Mouse (Mus musculus) urinary bladder, postnatal 10 days (tissue): Measurements from ENCODE around the gene Ucp3.

Experiments used
- DNase-seq: peaks from one replicate; pipeline ENCODE4 v3.0.0; 2022; ENCODE audit warnings: low spot score

Ucp3 gene

DNA sequence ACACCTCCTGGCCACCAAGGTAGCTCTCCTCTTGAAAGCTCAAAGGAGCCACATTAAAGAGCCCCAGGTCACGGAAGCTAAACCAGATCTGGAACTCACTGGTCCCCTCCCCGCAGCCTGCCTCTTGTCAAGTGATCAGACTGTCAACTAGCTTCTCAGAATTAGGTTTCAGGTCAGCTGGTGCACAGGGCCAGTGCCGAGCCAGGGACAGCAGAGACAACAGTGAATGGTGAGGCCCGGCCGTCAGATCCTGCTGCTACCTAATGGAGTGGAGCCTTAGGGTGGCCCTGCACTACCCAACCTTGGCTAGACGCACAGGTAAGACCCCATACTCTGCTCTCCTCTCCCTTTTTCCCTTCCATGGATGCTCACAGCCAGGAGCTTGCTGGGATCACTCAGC, at the start of gene Ucp3:
Gene Ucp3 (plus strand): TSS at position 214 of the 400 bp plus-strand sequence.
- DNase-seq: no peak

DNA sequence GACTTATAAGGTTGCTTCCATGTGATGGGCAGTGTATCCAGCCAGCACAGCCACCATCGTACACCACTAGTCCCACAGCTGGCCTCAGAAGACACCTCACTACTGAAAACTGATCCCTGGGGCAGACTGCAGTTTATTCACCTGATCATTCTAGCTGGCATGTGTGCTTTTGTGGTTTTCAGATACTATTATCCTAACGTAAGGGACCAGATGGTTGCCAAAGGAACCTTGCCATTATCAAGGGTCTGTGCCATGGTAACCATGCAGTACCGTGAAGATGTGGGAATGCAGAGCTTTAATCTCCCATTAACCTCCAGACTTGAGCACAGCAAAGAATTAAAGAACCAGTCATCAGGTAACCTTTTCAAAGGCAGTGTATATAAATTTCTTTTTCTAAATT, 47.0 kb upstream of the Ucp3 start:
- no peak for DNase-seq

DNA sequence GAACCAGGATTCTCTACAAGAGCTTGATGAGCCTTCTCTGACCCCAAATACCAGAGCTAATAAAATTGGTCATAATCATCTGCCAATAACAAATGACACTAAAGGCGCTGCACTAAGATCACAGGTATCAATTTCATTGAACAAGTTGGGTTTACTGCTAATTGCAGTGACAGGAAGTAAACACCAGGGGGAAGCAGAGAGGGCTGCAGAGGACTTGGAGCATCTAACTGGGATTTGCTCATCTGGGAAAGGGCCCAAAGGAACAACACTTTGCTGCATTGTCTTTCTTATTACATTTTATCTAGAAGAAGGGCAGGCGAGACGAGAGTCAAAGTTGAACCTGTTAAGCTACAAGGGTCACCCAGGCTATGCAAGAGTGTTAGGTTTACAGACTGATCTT, 43.7 kb upstream of the Ucp3 start:
- no peak for DNase-seq

DNA sequence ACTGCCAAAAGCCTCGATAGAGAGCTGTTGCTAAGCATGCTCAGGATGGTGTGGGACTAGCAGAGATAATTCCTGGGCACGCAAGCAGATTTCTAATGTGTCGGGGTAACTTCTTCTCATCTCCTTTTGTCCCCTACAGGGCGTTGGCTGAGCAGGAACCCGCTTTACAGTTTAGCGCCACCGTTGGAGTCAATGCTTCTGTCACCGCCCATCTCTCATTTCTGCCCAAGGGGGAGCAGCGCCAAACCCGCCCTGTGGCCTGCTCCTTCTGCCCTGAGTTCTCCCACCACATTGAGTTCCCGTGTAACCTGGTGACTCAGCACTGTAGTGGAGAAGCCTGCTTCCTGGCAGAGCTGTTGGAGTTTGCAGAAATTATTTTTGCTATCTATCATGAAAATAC, 42.9 kb upstream of the Ucp3 start:
- DNase-seq: no peak

DNA sequence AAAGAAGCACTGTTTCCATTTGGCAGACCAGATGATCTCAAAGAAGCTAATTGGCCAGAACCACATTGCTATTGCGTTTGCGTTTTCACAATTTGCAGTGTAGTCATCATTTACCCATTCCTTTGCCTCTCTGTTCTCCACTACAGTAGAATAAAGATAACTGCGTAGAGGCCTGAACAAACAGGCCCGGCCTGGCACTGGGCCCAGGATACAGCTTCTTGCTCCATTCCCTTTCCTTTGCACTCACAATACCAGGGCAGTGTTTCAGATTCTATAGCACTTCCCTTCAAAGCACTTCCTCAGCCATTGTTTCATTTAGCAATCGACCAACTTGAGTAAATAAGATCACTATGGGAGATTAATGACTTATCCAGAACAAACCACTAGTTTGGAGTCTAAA, 41.7 kb upstream of the Ucp3 start:
- DNase-seq: no peak

DNA sequence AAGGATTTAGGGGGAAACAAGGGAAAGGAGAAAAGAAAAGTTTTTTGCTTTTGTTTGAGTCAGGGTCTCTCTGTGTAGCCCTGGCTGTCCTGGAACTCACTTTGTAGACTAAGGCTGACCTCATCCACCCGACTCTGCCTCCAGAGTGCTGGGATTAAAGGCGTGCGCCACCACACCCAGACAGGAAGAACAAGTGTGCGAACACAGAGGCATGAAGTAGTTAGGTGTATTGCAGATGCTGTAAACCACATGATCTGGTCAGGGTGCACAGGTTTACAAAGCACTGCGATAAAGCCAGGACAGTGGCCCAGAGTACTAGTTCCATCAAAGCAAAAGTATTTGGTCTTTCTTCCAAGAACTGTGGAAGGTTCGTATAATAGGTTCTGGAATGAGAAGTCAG, 39.5 kb upstream of the Ucp3 start:
- DNase-seq: no peak

DNA sequence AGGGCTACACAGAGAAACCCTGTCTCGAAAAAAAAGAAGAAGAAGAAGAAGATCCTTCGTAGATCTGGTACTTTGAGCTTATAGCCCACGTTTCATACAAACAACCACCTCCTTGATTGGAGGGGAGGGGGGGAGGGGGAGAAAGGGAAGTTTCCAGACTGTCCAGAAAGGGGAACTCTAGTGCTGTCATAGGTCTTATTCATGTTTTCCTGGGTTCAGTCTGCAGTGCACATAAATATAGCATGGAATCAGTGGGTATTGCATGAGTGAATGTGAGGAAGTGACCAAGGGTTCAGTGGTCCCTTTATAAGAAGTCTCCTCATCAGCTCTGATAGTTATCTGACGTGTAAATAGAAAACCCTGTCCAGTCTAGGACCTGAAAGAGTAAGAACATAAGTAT, 29.1 kb upstream of the Ucp3 start:
- DNase-seq: no peak

DNA sequence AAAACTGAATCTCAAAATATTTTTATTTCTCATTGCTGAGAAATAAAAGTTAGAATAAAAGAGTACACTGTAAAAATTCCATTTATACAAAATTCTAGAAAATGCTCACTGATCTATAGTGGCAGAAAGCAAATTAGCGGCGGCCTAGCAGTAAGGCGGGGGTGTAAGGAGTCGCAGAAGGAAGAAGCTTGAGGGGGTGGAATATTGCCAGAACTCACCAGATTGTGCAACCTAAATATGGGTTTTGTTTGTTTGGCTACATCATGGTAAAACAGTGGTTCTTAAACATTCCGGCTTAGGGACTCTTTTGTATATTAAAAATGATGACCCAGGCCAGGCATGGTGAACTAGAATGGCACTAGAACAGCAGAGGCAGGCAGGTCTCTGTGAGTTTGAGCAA, 26.5 kb upstream of the Ucp3 start:
- no peak for DNase-seq

DNA sequence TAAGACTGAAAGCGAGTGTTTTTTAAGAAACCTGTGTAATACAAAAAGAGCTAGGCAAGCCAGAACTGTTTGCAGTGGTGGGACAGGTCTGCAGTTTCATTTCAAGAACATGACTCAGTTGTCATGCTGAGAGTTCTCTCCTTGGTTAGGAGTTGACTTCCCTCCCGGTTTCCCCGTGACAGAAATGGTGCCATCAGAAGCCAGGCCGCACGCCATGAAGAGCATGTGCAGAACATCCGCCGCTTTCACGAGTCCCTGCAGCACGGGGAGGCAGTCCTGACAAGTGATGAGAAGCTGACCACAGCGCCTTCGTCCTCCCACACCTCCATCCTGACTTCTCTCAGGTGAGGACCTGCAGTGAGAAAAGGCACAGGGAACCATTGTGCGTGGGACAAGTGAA, 24.3 kb upstream of the Ucp3 start:
- no peak for DNase-seq

DNA sequence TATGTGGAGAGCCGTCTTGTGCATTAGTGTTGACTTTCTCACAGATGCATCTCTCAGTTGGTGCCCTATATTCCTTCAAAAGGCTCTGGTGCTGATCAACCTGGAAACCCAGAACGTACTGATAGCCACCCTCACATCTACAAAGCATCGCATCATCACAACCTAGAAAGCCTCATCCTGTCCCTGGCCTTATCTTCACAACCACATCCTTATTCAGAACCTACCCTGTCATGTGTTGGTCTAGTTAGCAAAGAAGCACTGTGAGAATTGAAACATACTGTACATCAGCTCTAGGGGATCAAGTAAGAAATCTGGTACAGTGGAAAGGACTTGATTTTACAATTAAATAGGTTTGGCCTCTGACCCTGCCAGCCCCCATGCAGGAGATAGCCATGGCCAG, 23.8 kb upstream of the Ucp3 start:
- no peak for DNase-seq

DNA sequence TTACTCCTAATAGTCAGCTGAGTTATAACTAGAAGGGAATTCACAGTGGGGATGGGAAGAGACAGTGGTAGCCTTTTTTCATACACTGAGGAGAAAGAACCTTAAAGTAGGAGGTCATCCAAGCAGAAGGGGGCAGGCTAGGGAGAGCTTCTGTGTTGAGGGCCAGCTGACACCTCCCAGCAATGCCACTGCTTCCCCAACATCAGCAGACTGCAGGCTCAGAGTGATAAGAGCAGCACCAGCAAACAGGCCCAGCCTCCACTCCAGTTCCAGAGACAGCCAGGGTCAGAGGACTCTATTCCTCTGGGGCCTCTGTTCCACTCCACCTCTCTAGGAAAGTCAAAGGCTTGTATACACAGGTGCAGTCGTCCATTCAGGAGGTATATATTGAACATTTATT, 14.6 kb upstream of the Ucp3 start:
- DNase-seq: no peak

DNA sequence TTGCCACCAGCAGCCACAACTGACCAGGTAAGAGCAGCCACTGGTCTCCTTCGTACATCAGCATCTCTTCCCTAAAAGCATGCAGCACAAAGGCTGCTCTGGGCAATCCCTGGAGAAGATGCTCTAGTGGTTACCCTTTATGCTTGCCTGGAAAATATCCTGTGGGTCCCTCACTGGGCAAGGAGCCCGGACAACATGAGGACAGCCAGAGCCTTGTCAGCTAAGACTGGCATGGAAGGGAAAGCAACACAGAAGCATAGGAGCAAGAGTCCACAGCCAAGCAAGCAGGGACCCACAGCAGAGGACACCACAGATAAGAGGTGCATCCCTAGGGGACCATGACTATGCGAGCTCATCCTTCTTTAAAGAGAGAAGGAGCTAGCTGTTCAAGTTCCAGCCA, 12.9 kb upstream of the Ucp3 start:
- DNase-seq: no peak

DNA sequence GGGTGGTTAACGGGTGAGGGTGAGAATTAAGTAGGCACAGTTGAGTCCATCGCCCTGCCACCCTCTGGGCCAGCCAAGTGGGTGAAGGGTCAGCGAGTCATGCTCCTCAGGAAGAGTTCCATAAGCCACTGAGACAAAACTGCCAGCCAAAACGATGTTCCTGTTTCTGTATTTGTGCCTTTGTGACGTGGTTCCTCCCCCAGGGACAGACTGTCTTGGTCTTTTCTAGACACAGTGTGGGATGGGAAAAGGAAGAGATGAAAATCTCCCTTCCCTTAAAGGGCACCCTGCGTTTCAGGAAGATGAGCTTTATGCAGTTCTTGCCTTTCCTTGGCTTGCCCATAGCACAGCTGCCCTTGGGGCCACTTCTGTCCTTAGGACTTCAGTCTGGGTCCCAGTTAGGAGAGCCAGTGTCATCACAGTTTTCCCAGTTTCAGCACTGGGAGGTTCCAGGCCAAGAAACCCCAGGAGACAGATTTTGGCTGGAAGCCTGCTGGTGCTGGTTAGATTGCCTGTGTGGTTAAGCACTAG, 11.1 kb upstream of the Ucp3 start:
- DNase-seq: no peak

DNA sequence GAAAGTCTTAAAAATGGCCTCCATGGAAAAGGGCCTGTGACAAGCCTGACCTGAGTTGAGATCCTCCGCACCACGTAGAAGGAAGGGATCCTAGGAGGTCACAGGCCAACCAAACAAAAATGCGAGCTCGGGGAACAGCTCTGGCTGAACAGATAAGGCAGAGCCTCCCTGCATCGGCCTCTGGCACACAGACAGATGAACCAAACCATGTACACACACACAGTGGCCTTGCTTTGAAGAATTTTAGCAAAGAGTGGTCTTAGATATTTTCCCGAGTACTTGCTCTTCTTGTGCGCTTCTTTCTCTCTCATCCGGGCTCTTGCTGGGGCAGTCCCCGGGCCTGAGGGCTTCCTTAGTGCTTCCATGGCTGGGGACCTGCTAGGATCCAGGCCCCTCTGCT, 9.6 kb upstream of the Ucp3 start:
- no peak for DNase-seq

DNA sequence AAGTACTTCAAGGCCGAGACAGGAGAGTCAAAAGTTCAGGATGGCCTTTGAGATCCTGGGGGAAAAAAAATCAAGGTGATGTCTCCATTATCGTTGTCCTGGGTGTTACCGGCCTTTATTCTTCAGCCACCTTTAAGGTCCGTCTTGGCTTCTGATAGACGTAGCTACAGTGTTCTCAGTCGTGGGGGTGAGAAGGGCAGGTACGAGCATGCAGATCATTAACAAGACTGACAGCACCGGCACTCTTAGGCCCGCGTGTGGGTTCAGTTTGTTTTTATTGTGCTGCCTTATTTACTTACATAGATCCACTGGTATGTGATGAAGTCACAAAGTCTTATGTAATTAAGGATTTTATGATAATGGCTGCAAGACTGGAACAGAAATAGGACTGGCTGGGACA, 9.0 kb upstream of the Ucp3 start:
- no peak for DNase-seq

DNA sequence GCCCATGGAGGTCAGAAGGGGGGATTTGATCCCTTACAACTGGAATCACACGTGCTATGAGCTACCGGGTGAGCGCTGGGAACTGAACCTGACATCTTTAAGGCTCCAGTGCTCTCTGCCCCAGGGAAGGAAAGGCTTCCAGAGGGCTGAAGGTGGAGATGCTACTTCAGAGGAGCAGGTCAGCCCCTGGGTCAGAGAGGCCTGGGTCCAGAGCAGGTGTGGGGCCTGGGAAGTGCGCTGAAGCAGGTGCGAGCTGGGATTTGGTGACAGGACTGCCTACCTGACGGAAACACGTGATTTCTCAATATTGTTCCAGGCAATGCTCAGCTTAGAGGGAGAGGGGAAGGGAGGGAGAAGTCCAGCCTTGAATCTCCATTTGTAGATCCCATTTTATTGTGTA, 8.5 kb upstream of the Ucp3 start:
- DNase-seq: no peak

DNA sequence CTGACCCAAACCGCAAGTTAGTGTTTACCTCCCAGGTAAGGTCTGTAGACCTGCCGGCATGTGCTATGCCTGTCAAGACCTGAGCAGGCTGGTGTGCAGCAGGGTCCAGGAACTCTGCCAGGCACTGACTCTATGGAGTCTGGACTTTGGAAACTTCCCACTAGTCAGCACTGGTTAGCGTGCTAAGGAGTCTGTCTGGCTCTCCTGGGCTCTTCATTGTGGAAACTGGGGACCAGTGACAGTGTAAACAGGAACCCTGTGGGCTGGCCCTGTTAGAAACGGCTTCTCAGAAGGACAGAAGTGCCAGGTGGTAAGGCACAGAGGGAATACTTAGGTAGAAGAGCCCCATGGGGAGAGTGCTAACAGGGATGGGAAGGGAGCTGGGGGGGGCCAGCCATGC, 7.5 kb upstream of the Ucp3 start:
- no peak for DNase-seq

DNA sequence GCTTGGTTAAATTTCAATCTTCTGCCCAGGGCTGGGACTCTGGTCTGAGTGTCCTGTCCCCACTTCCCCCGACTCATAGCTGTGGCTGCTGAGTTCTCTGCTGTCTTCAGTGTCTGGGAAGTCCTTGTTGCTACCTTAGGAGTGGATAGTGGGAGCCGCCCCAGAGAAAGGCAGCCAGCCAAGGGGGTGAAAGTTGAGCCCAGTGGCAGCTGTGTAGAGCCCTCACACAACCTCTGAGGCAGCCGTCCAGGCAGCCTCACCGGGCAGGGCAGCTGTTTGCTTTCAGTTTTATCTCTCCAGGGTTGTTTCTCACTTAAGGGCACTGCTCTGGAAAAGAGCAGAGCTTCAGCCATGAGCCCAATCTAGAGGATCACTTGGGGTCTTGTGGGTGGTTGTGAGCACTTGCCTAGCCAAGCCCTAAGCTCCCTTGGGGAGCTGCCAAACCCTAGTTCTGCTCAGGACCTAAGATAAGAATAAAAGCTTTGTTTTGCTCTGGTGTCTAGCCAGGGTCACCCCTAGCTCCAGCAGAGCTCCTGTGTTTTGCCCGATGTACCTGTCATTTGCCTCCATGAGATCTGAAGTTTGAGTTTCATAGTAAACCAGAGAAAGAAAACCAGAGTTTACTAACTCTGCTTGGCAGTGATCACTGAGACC, 7.0 kb upstream of the Ucp3 start:
- DNase-seq: peak; percentile 36

DNA sequence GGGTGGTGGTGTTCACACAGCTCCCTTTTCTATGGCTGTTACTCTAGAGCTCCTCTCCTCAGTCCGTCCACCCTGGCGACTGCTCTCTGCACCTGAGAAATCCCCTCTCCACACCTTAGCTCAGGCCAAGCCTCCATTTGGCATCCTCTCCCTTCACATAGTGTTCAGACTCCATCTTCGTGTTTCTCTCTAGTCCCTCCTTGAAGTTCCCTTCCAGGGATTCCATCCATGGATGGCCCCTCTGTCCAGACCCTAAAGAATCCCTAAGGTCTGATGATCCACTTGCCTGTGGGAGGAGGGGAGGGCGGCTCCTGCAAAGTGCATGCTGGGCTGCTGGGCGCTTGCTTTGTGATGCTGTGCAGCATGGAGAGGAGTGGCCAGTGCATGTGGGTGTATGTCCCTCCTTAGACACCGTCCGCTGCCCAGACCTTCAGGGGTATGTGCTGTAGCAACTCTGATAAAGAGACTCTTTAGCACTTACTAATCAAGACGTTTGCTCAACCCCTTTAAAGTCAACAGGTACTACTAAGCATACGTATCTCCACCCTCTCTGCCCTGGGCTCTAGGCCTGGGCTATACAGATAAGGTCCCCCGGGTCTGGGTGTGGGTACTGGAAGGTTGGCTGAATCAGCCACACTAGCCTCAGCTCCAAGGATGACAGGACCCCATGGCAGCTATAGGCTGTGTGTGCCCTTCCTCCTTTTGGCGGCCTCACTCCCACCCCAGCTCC, 5.8 kb upstream of the Ucp3 start:
- no peak for DNase-seq

DNA sequence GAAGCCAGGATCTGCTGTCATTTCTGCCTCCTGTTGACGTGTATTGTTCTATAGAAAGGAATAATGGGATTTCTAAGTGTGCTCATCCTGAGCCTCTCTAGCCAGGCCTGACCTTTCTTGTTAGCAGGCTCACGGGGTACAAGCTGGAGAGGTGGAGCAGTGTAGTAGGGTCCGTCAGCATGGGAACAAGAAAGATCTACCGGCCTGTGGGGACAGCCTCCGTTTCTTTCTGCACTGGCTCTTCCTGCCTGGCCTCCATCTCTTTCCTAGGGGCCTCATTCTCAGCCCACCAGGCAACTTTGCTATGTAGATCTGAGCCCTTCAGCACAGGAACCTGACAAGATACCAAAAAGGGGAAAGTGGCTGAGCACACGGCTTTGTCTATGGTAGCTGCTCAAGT, 4.0 kb upstream of the Ucp3 start:
- DNase-seq: no peak

DNA sequence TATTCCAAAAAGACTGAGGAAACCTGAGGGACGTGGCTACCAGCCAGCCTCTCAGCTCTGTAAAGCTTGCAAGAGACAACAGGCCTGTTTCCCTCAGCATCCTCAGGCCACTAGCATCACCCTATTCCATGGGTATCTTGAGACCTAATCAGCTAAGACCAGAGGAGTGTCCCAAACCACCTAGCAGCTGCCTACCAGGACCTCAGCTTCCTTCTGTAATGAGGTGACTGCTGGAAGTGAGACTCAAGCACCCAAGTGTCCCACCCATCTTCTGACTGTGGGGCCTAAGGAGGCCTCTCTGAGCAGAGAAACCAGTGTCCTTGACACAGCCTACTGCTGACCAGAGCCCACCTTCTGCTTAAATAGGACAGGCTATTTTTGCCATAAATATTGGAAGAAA, 3.3 kb upstream of the Ucp3 start:
- no peak for DNase-seq

DNA sequence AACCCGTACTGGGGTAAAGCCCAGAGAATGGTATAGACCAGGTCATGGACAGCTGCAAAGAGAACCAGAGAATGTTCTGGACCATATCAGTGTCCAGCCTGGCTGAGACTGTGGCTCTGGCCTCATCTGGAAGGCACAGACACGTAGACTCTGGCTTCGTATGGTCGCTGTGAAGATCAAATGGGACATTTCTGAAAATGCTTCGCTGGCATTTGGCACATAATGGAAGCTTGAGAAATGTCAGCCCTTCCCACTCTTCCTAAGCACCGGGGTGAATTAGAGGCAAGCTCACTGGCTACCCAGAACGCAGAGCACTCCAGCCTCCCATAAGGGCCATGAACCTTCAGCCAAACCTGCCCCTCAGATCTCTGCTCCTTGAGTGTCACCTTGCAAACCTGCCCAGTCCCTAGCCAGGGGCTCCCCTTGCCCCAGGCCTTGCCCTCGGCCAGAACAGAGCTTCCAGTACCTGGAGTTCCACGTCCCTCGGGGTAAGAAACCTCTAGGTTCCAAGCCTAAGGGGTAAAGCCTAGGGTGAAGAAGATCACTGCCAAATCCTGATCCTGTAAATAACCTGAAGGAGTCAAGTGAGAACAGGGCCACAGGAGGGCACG, 1.9 kb upstream of the Ucp3 start:
- DNase-seq: no peak

DNA sequence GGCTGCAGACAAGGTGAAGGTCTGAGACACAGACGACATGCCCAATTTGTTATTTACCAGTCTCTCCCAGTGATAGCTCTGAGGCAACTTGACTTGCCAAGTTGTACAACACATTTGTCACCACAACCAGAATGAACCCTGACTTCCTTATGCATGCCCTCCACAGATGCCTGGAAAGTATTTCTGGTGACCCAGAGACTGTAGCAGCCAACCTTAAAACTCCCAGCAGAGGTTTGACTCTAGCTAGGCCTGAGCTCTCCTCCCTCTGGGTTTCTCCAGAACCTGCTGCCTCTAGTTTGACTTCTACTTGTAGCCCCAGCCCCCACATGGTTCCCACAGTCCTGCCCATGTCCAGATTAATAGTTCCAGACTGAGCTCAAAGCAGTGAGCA, 1.4 kb upstream of the Ucp3 start:
- no peak for DNase-seq
